Mouse (Mus musculus) NIH3T3 (cell line): ENCODE measurements at regions not wholly inside any gene's neighbourhood (a gene's known extent, or its start where the extent isn't known, plus 50 kb on each side); places are given as distances from the start of the nearest gene placed in this dataset.

Source experiments
- DNase-seq: peaks from one replicate; pipeline ENCODE4 v3.0.0-alpha.2; 2012; ENCODE audit warnings: low read depth

- no peak for DNase-seq
Observed at GRCm38 (mm10) chr4:55741355-55741754, 209.1 kb upstream of the Klf4 start.

GRCm38 (mm10) chr4:55740062-55740461, 207.8 kb upstream of the Klf4 start:
- DNase-seq: no peak

- DNase-seq: no peak
Observed at GRCm38 (mm10) chr4:55738714-55739113, 206.4 kb upstream of the Klf4 start.

GRCm38 (mm10) chr4:55735453-55735852, 203.2 kb upstream of the Klf4 start:
- DNase-seq: peak; percentile 79

GRCm38 (mm10) chr4:55734331-55734730, 202.1 kb upstream of the Klf4 start:
- no peak for DNase-seq

GRCm38 (mm10) chr4:55733223-55733622, 201.0 kb upstream of the Klf4 start:
- DNase-seq: peak; percentile 62

- peak; percentile 97 for DNase-seq
Observed at GRCm38 (mm10) chr4:55732006-55732405, 199.7 kb upstream of the Klf4 start.

GRCm38 (mm10) chr4:55730266-55730665, 198.0 kb upstream of the Klf4 start:
- peak; percentile 71 for DNase-seq

GRCm38 (mm10) chr4:55727178-55727577, 194.9 kb upstream of the Klf4 start:
- no peak for DNase-seq

- no peak for DNase-seq
Observed at GRCm38 (mm10) chr4:55726081-55726480, 193.8 kb upstream of the Klf4 start.

- peak; percentile 77 for DNase-seq
Observed at GRCm38 (mm10) chr4:55724286-55724685, 192.0 kb upstream of the Klf4 start.

- peak; percentile 49 for DNase-seq
Observed at GRCm38 (mm10) chr4:55723124-55723523, 190.9 kb upstream of the Klf4 start.

- DNase-seq: peak; percentile 60
Observed at GRCm38 (mm10) chr4:55722388-55722787, 190.1 kb upstream of the Klf4 start.

- peak; percentile 80 for DNase-seq
Observed at GRCm38 (mm10) chr4:55721834-55722233, 189.6 kb upstream of the Klf4 start.

- DNase-seq: peak; percentile 91
Observed at GRCm38 (mm10) chr4:55718438-55718837, 186.2 kb upstream of the Klf4 start.

- peak; percentile 80 for DNase-seq
Observed at GRCm38 (mm10) chr4:55716161-55716651, 183.9 kb upstream of the Klf4 start.

- DNase-seq: peak; percentile 65
Observed at GRCm38 (mm10) chr4:55711500-55712341, 179.5 kb upstream of the Klf4 start.

- DNase-seq: no peak
Observed at GRCm38 (mm10) chr4:55710476-55710875, 178.2 kb upstream of the Klf4 start.

- peak; percentile 50 for DNase-seq
Observed at GRCm38 (mm10) chr4:55708808-55709207, 176.5 kb upstream of the Klf4 start.

- DNase-seq: peak; percentile 94
Observed at GRCm38 (mm10) chr4:55707916-55708315, 175.7 kb upstream of the Klf4 start.

- no peak for DNase-seq
Observed at GRCm38 (mm10) chr4:55704921-55705320, 172.7 kb upstream of the Klf4 start.

GRCm38 (mm10) chr4:55703346-55703916, 171.2 kb upstream of the Klf4 start:
- peak; percentile 55 for DNase-seq

GRCm38 (mm10) chr4:55701334-55701733, 169.1 kb upstream of the Klf4 start:
- no peak for DNase-seq
